Mouse (Mus musculus) forelimb bud, embryonic 11.5 days (tissue): ENCODE results near the gene Man1c1.
A peak's percentile ranks its signal among the peaks of the same experiment; 100 is the strongest.

Experiments
- DNase-seq: peaks from one replicate; pipeline ENCODE4 v3.0.0-alpha.2; 2012; ENCODE audit warnings: low read depth, low spot score

Man1c1 gene

GRCm38 (mm10) chr4:134549899-134550298 lies 154.2 kb downstream of the Man1c1 start:
- no peak for DNase-seq

- DNase-seq = no peak
These were observed 155.7 kb downstream of the Man1c1 start for GRCm38 (mm10) chr4:134548169-134548938.

- no peak for DNase-seq
These were observed 157.0 kb downstream of the Man1c1 start for GRCm38 (mm10) chr4:134546814-134547705.

GRCm38 (mm10) chr4:134543261-134543660 lies 160.8 kb downstream of the Man1c1 start:
- DNase-seq = peak; percentile 86

GRCm38 (mm10) chr4:134542726-134543125 lies 161.4 kb downstream of the Man1c1 start:
- no peak for DNase-seq

- no peak for DNase-seq
These were observed 165.0 kb downstream of the Man1c1 start for GRCm38 (mm10) chr4:134538997-134539580.

- DNase-seq = no peak
These were observed 168.3 kb downstream of the Man1c1 start for GRCm38 (mm10) chr4:134535787-134536151.

GRCm38 (mm10) chr4:134534932-134535786 lies 168.9 kb downstream of the Man1c1 start, which contains the start of gene Mtfr1l:
Gene Mtfr1l, minus strand, starts transcription at chr4:134535387.
- DNase-seq = peak; percentile 97

- no peak for DNase-seq
These were observed 169.8 kb downstream of the Man1c1 start for GRCm38 (mm10) chr4:134534124-134534886.

- DNase-seq = no peak
These were observed 170.7 kb downstream of the Man1c1 start for GRCm38 (mm10) chr4:134533421-134533820.

GRCm38 (mm10) chr4:134532928-134533327 lies 171.2 kb downstream of the Man1c1 start:
- no peak for DNase-seq

GRCm38 (mm10) chr4:134526220-134526619 lies 177.9 kb downstream of the Man1c1 start:
- DNase-seq = no peak

GRCm38 (mm10) chr4:134525806-134526205 lies 178.3 kb downstream of the Man1c1 start:
- no peak for DNase-seq

- no peak for DNase-seq
These were observed 180.6 kb downstream of the Man1c1 start for GRCm38 (mm10) chr4:134523447-134523846.

GRCm38 (mm10) chr4:134519281-134519680 lies 184.8 kb downstream of the Man1c1 start:
- DNase-seq = no peak

GRCm38 (mm10) chr4:134518541-134518940 lies 185.5 kb downstream of the Man1c1 start:
- no peak for DNase-seq

- DNase-seq = no peak
These were observed 186.4 kb downstream of the Man1c1 start for GRCm38 (mm10) chr4:134517719-134518118.

GRCm38 (mm10) chr4:134516981-134517380 lies 187.1 kb downstream of the Man1c1 start:
- no peak for DNase-seq

- no peak for DNase-seq
These were observed 188.5 kb downstream of the Man1c1 start for GRCm38 (mm10) chr4:134515614-134516013.

GRCm38 (mm10) chr4:134514309-134514930 lies 189.7 kb downstream of the Man1c1 start:
- no peak for DNase-seq
